Mouse (Mus musculus) heart, postnatal 14 days (tissue): ENCODE results near the gene Mzt1. TPM values are rescaled to one million over a fixed set of nuclear protein-coding genes. Genes with fewer than 3 reads are reported as not detected.

ENCODE experiments used
- DNase-seq, 2 experiments: peaks; one replicate each; pipeline ENCODE4 v3.0.0; 2021 to 2022
- intact Hi-C: fragments of 180-260 bp; cut with DNase I; formaldehyde crosslinking; loops from one replicate; pipeline ENCODE4 v1.15.1; 2025
- total RNA-seq, 2 experiments: library from RNA; stranded (reverse); gene quantifications; 2 replicates each; pipeline ENCODE4 v1.2.3; 2021

Mzt1 gene
- total RNA-seq, 2 experiments from 2014 or later: 31.9 to 32.1 TPM

- DNase-seq: no peak
- intact Hi-C loops: loop anchor here (5.0 to 10.0 kb wide), 2 partner anchors 1438 to 1690 kb away; no protein-coding TSS in a partner anchor
Observed at GRCm38 (mm10) chr14:99022346-99023086, 23.4 kb downstream of the Mzt1 start.

GRCm38 (mm10) chr14:99019136-99019808, 26.7 kb downstream of the Mzt1 start:
- no peak for DNase-seq
- intact Hi-C loops: loop anchor here (5.0 kb wide), 1 partner anchor 67 kb away; no protein-coding TSS in a partner anchor

GRCm38 (mm10) chr14:99018691-99019090, 27.2 kb downstream of the Mzt1 start:
- no peak for DNase-seq
- intact Hi-C loops: loop anchor here (5.0 kb wide), 1 partner anchor 66 kb away; no protein-coding TSS in a partner anchor

GRCm38 (mm10) chr14:99010920-99011313, 35.0 kb downstream of the Mzt1 start:
- no peak for DNase-seq
- intact Hi-C loops: no loop called here

GRCm38 (mm10) chr14:99010224-99010919, 35.6 kb downstream of the Mzt1 start:
- peak; percentile 14 to 53 for DNase-seq
- intact Hi-C loops: no loop called here

- DNase-seq: no peak
- intact Hi-C loops: no loop called here
Observed at GRCm38 (mm10) chr14:98994218-98994617, 51.7 kb downstream of the Mzt1 start, which contains the start of gene Rpl36a-ps1. TSS of gene Rpl36a-ps1 (minus strand) at chr14:98994318.

- intact Hi-C loops: no loop called here
- DNase-seq: no peak
Observed at GRCm38 (mm10) chr14:98992482-98992881, 53.5 kb downstream of the Mzt1 start.

GRCm38 (mm10) chr14:98990636-98991035, 55.3 kb downstream of the Mzt1 start:
- DNase-seq: no peak
- intact Hi-C loops: no loop called here

- DNase-seq: no peak
- intact Hi-C loops: no loop called here
Observed at GRCm38 (mm10) chr14:98989818-98990217, 56.1 kb downstream of the Mzt1 start.

Other genes starting within 250 kb of the Mzt1 start
- 1 to 10 TPM; 1.1 to 3.7 TPM for gene Rpl36a-ps1, start 51.8 kb downstream of the Mzt1 start, total RNA-seq
- 1 to 10 TPM; 2.7 to 3.2 TPM for gene Bora, start 88 bp upstream of the Mzt1 start, total RNA-seq
- 1 to 10 TPM; 7.3 to 9.0 TPM for gene Pibf1, start 53.3 kb upstream of the Mzt1 start, total RNA-seq
- gene Dis3, start 53.6 kb upstream of the Mzt1 start, total RNA-seq: 10 to 100 TPM; 11.9 to 12.0 TPM